8 mouse cellular contexts compared by ENCODE assay signal in genomic region chr9:98956591-98957381, GRCm38 (mm10). TPM values are rescaled to one million over a fixed set of nuclear protein-coding genes. Genes with fewer than 3 reads are reported as not detected.
DNase-seq lines count a peak whose midpoint lies in the region; ATAC-seq and TF ChIP-seq lines count a peak whose summit lies in the region.

No protein-coding gene starts in this region.

- no peaks in the 10 kb centered on the region for H3K9me3 ChIP-seq in heart, embryonic 14.5 days (ENCODE audit: control insufficient read depth, low read length)
- H3K9me3 ChIP-seq in limb, embryonic 12.5 days = no peaks in the 10 kb centered on the region

- DNase-seq in lung, adult 2 months = peak; percentile 35
- no peak for DNase-seq in lung, postnatal 36 days
- no peak for DNase-seq in spleen, adult 12 weeks (ENCODE audit: low spot score)
- no peak for DNase-seq in cerebellum, postnatal 4 days (ENCODE audit: low spot score in 2 of 2)

- WGBS in lung, adult 2 months = 1% methylated on average over 80 of the region's 80 CpGs
- 1% methylated on average over 68 of the region's 80 CpGs for WGBS in heart, embryonic 14.5 days
- WGBS in limb, embryonic 12.5 days = under 1% methylated on average over 77 of the region's 80 CpGs
- 3% methylated on average over 80 of the region's 80 CpGs for WGBS in olfactory bulb, adult 2 months

- H3K36me3 ChIP-seq in heart, embryonic 14.5 days (ENCODE audit: control insufficient read depth, insufficient read depth, low read length) = no peaks in the 10 kb centered on the region
- no peaks in the 10 kb centered on the region for H3K36me3 ChIP-seq in limb, embryonic 12.5 days

- no peak overlapping the region for H3K27ac ChIP-seq in cortical plate, adult 2 months (ENCODE audit: insufficient read depth, low read length)
- H3K27ac ChIP-seq in heart, embryonic 14.5 days (replicated peaks in 1 of 2; ENCODE audit: control insufficient read depth in 1 of 2, insufficient read depth in 1 of 2, low read depth in 2 of 2, low read length in 2 of 2) = no peak overlapping the region
- H3K27ac ChIP-seq in limb, embryonic 12.5 days = no peak overlapping the region
- H3K27ac ChIP-seq in olfactory bulb, adult 2 months (ENCODE audit: insufficient read depth, low read depth, low read length) = no peak overlapping the region

- H3K4me3 ChIP-seq in lung, adult 2 months (replicated peaks; ENCODE audit: extremely low read depth, low read depth, low read length) = peak overlapping the region; percentile 11
- H3K4me3 ChIP-seq in cortical plate, adult 2 months (ENCODE audit: insufficient read depth, low read length) = peak overlapping the region; percentile 20
- H3K4me3 ChIP-seq in heart, embryonic 14.5 days (ENCODE audit: control insufficient read depth in 1 of 2, insufficient read depth in 1 of 2, low read depth in 1 of 2, low read length in 2 of 2) = peak overlapping the region; percentile 26 to 48
- H3K4me3 ChIP-seq in limb, embryonic 12.5 days (replicated peaks) = peak overlapping the region; percentile 48
- peak overlapping the region; percentile 38 for H3K4me3 ChIP-seq in olfactory bulb, adult 2 months (ENCODE audit: insufficient read depth, low read depth, low read length)

- H3K4me1 ChIP-seq in lung, adult 2 months (ENCODE audit: control insufficient read depth, insufficient read depth, low read length) = peaks cover 11% of the 10 kb centered on the region
- H3K4me1 ChIP-seq in cortical plate, adult 2 months (ENCODE audit: control insufficient read depth, insufficient read depth, low read length) = no peaks in the 10 kb centered on the region
- peaks cover 3 to 26% of the 10 kb centered on the region in 2 experiments; a peak in 2 of 4 replicates for H3K4me1 ChIP-seq in heart, embryonic 14.5 days (ENCODE audit: control insufficient read depth in 2 of 2, insufficient read depth in 2 of 2, low read length in 2 of 2)
- peaks cover 35% of the 10 kb centered on the region for H3K4me1 ChIP-seq in limb, embryonic 12.5 days (replicated peaks)
- peaks cover 23% of the 10 kb centered on the region for H3K4me1 ChIP-seq in olfactory bulb, adult 2 months (ENCODE audit: control insufficient read depth, insufficient read depth, low read length)

- H3K27me3 ChIP-seq in heart, embryonic 14.5 days (ENCODE audit: control insufficient read depth, insufficient read depth, low read length) = peaks cover 92% of the 10 kb centered on the region
- H3K27me3 ChIP-seq in limb, embryonic 12.5 days = peaks cover 98% of the 10 kb centered on the region

- no peak for TF ChIP-seq POLR2A in lung, adult 2 months (IDR thresholded peaks at IDR 0.05; ENCODE audit: borderline replicate concordance, extremely low read depth, low read depth, low read length)
- TF ChIP-seq POLR2A in cortical plate, adult 2 months (IDR thresholded peaks at IDR 0.05; ENCODE audit: extremely low read depth, insufficient read depth, low read length) = no peak
- TF ChIP-seq POLR2A in olfactory bulb, adult 2 months (IDR thresholded peaks at IDR 0.05; ENCODE audit: insufficient read depth, low read depth, low read length) = no peak

- peak overlapping the region; percentile 54 for H3K9ac ChIP-seq in heart, embryonic 14.5 days (ENCODE audit: low read length)
- peak overlapping the region; percentile 63 for H3K9ac ChIP-seq in limb, embryonic 12.5 days (replicated peaks)

- ATAC-seq in heart, embryonic 14.5 days (ENCODE audit: insufficient number of reproducible peaks, insufficient read depth, low FRiP score, low read depth) = no peak
- no peak for ATAC-seq in limb, embryonic 12.5 days (ENCODE audit: insufficient number of reproducible peaks, insufficient read depth, low FRiP score, low TSS enrichment, low read depth)

- no peak for TF ChIP-seq CTCF in lung, adult 2 months (IDR thresholded peaks at IDR 0.05; ENCODE audit: insufficient read depth, low read length)
- TF ChIP-seq CTCF in cortical plate, adult 2 months (IDR thresholded peaks at IDR 0.05; ENCODE audit: extremely low read depth, insufficient read depth, low read length) = no peak
- no peak for TF ChIP-seq CTCF in olfactory bulb, adult 2 months (IDR thresholded peaks at IDR 0.05; ENCODE audit: insufficient read depth, low read depth, low read length)

- peak overlapping the region; percentile 82 for H3K4me2 ChIP-seq in heart, embryonic 14.5 days (ENCODE audit: low read length)
- peak overlapping the region; percentile 89 for H3K4me2 ChIP-seq in limb, embryonic 12.5 days

RNA-seq across cellular contexts. Expression of gene Foxl2, which starts 1.7 kb away (rescaled TPM):
- polyA plus RNA-seq in lung, adult 2 months (2012; rRNA removed) = not detected in 2 replicates
- 0.19 and 0.25 TPM in 2 replicates for polyA plus RNA-seq in cortical plate, adult 2 months (2012; rRNA removed)
- not detected in 2 replicates for polyA plus RNA-seq in heart, embryonic 14.5 days (2014; fragmentation: Nextera tagmentation; extraction: Ambion mirVana)
- polyA plus RNA-seq in limb, embryonic 12.5 days (2016; fragmentation: Nextera tagmentation; extraction: Ambion mirVana) = 0.06 TPM in 1 of 2 replicates, not detected in the other
- not detected in 2 replicates for polyA plus RNA-seq in olfactory bulb, adult 2 months (2012; ENCODE audit: insufficient read depth, insufficient read length, low replicate concordance, missing spikeins)

RNA-seq across cellular contexts. Expression of gene Faim, which starts 29.4 kb away (rescaled TPM):
- 5.2 and 6.6 TPM in 2 replicates for polyA plus RNA-seq in lung, adult 2 months (2012; rRNA removed)
- polyA plus RNA-seq in cortical plate, adult 2 months (2012; rRNA removed) = 27.0 and 28.8 TPM in 2 replicates
- polyA plus RNA-seq in heart, embryonic 14.5 days (2014; fragmentation: Nextera tagmentation; extraction: Ambion mirVana) = 32.3 and 32.5 TPM in 2 replicates
- polyA plus RNA-seq in limb, embryonic 12.5 days (2016; fragmentation: Nextera tagmentation; extraction: Ambion mirVana) = 51.2 and 53.5 TPM in 2 replicates
- not detected in 2 replicates for polyA plus RNA-seq in olfactory bulb, adult 2 months (2012; ENCODE audit: insufficient read depth, insufficient read length, low replicate concordance, missing spikeins)

RNA-seq across cellular contexts. Expression of gene 7420426K07Rik, which starts 53.9 kb away (rescaled TPM):
- polyA plus RNA-seq in lung, adult 2 months (2012; rRNA removed) = not detected in 2 replicates
- not detected in 2 replicates for polyA plus RNA-seq in cortical plate, adult 2 months (2012; rRNA removed)
- not detected in 2 replicates for polyA plus RNA-seq in heart, embryonic 14.5 days (2014; fragmentation: Nextera tagmentation; extraction: Ambion mirVana)
- polyA plus RNA-seq in limb, embryonic 12.5 days (2016; fragmentation: Nextera tagmentation; extraction: Ambion mirVana) = not detected in 2 replicates
- polyA plus RNA-seq in olfactory bulb, adult 2 months (2012; ENCODE audit: insufficient read depth, insufficient read length, low replicate concordance, missing spikeins) = not detected in 2 replicates
